In the genomic region with DNA sequence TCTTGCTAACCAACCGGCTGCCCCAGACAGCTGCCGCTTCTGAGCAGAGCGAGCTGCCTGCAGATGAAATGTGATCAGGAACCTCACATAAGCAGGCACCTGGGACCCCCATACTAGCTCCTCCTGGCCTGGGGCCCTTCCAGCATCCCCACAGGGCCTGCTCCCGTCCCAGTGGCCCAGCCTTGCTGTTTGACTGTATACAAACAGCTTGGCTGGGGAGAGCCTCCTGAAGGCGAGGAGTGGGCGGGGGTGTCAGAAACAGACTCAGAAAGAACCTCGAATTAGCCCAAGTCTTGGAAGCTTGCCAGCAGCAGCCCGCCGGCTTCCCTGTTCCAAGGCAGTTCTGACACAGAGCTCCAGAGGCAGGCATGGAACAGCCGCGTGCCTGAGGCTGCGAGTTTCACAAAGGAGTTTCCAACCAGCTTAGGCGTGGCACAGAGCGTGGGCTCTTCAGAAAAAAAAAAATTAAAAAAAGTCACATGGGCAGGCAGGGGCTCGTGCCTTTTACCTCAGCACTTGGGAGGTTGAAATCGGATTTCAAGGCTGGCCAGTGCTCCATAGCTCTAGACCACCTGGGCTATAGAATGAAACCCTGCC, we compare ENCODE assay signal across 8 mouse cellular contexts. TPM values are rescaled to one million over a fixed set of nuclear protein-coding genes. Genes with fewer than 3 reads are reported as not detected.
DNase-seq lines count a peak whose midpoint lies in the region; ATAC-seq and TF ChIP-seq lines count a peak whose summit lies in the region.

No protein-coding gene starts in this region.

- no peak for ATAC-seq in liver, embryonic 12.5 days
- peak; percentile 80 for ATAC-seq in embryonic facial prominence, embryonic 15.5 days (ENCODE audit: insufficient number of reproducible peaks, low FRiP score, low TSS enrichment, low read depth)
- ATAC-seq in monocyte, adult 5-6 weeks (replicated peaks; ENCODE audit: insufficient number of reproducible peaks, low FRiP score, low TSS enrichment, poor library complexity, severe bottlenecking): no peak

- H3K4me3 ChIP-seq in liver, embryonic 12.5 days: no peak overlapping the region
- H3K4me3 ChIP-seq in embryonic facial prominence, embryonic 15.5 days (replicated peaks): no peak overlapping the region
- H3K4me3 ChIP-seq in lung, adult 2 months (replicated peaks; ENCODE audit: extremely low read depth, low read depth, low read length): no peak overlapping the region

- TF ChIP-seq CTCF in lung, adult 2 months (IDR thresholded peaks at IDR 0.05; ENCODE audit: insufficient read depth, low read length): no peak

- no peaks in the 10 kb centered on the region for H3K36me3 ChIP-seq in liver, embryonic 12.5 days
- H3K36me3 ChIP-seq in embryonic facial prominence, embryonic 15.5 days: no peaks in the 10 kb centered on the region

- no peak for TF ChIP-seq POLR2A in lung, adult 2 months (IDR thresholded peaks at IDR 0.05; ENCODE audit: borderline replicate concordance, extremely low read depth, low read depth, low read length)

- H3K9me3 ChIP-seq in liver, embryonic 12.5 days (replicated peaks): no peaks in the 10 kb centered on the region
- H3K9me3 ChIP-seq in embryonic facial prominence, embryonic 15.5 days (replicated peaks): no peaks in the 10 kb centered on the region

- no peak overlapping the region for H3K9ac ChIP-seq in liver, embryonic 12.5 days
- no peak overlapping the region for H3K9ac ChIP-seq in embryonic facial prominence, embryonic 15.5 days

- H3K4me1 ChIP-seq in liver, embryonic 12.5 days: peaks cover 74% of the 10 kb centered on the region
- H3K4me1 ChIP-seq in embryonic facial prominence, embryonic 15.5 days: peaks cover 67% of the 10 kb centered on the region
- peaks cover 3% of the 10 kb centered on the region for H3K4me1 ChIP-seq in lung, adult 2 months (ENCODE audit: control insufficient read depth, insufficient read depth, low read length)

- WGBS in liver, embryonic 12.5 days (ENCODE audit: insufficient replicate concordance): 61% methylated on average over 16 of the region's 16 CpGs
- WGBS in embryonic facial prominence, embryonic 15.5 days: 3% methylated on average over 16 of the region's 16 CpGs
- 23% methylated on average over 16 of the region's 16 CpGs for WGBS in lung, adult 2 months

- H3K27me3 ChIP-seq in liver, embryonic 12.5 days (replicated peaks): no peaks in the 10 kb centered on the region
- H3K27me3 ChIP-seq in embryonic facial prominence, embryonic 15.5 days: no peaks in the 10 kb centered on the region

- peak; percentile 63 for DNase-seq in liver
- peak; percentile 69 to 74 for DNase-seq in heart, adult 9 months (ENCODE audit: low spot score in 2 of 2)
- DNase-seq in kidney, postnatal 25 days: peak; percentile 61 to 67
- DNase-seq in lung, adult 2 months: peak; percentile 59
- DNase-seq in right cerebral cortex, adult 2 months (ENCODE audit: low spot score in 2 of 2): peak; percentile 99

- H3K27ac ChIP-seq in liver, embryonic 12.5 days: no peak overlapping the region
- peak overlapping the region; percentile 94 for H3K27ac ChIP-seq in embryonic facial prominence, embryonic 15.5 days (replicated peaks)

- H3K4me2 ChIP-seq in liver, embryonic 12.5 days: no peak overlapping the region
- H3K4me2 ChIP-seq in embryonic facial prominence, embryonic 15.5 days (replicated peaks): peak overlapping the region; percentile 37

RNA-seq across cellular contexts. Expression of a gene that starts 36.2 kb away (rescaled TPM):
- polyA plus RNA-seq in liver, embryonic 12.5 days (2016; fragmentation: Nextera tagmentation; extraction: Ambion mirVana): 2.0 and 2.1 TPM in 2 replicates
- polyA plus RNA-seq in embryonic facial prominence, embryonic 15.5 days (2015; fragmentation: Nextera tagmentation; extraction: Ambion mirVana): 7.7 and 8.7 TPM in 2 replicates
- 14.2 and 15.5 TPM in 2 replicates for polyA plus RNA-seq in lung, adult 2 months (2012; rRNA removed)
- 0.97 TPM in 1 of 3 replicates, not detected in the others for total RNA-seq in monocyte, adult 5-6 weeks (2017)

RNA-seq across cellular contexts. Expression of a gene that starts 36.4 kb away (rescaled TPM):
- 107 and 109 TPM in 2 replicates for polyA plus RNA-seq in liver, embryonic 12.5 days (2016; fragmentation: Nextera tagmentation; extraction: Ambion mirVana)
- 157 and 164 TPM in 2 replicates for polyA plus RNA-seq in embryonic facial prominence, embryonic 15.5 days (2015; fragmentation: Nextera tagmentation; extraction: Ambion mirVana)
- 76.1 and 85.9 TPM in 2 replicates for polyA plus RNA-seq in lung, adult 2 months (2012; rRNA removed)
- 111 to 130 TPM (median 118 TPM) in 3 replicates for total RNA-seq in monocyte, adult 5-6 weeks (2017)

RNA-seq across cellular contexts. Expression of a gene that starts 55.7 kb away (rescaled TPM):
- 10.3 TPM in 2 replicates for polyA plus RNA-seq in liver, embryonic 12.5 days (2016; fragmentation: Nextera tagmentation; extraction: Ambion mirVana)
- 21.6 and 22.1 TPM in 2 replicates for polyA plus RNA-seq in embryonic facial prominence, embryonic 15.5 days (2015; fragmentation: Nextera tagmentation; extraction: Ambion mirVana)
- polyA plus RNA-seq in lung, adult 2 months (2012; rRNA removed): 20.8 and 23.7 TPM in 2 replicates
- total RNA-seq in monocyte, adult 5-6 weeks (2017): 1.6 to 6.2 TPM (median 3.1 TPM) in 3 replicates
